Mouse (Mus musculus) intestine, embryonic 16.5 days (tissue): ENCODE data around the gene Trim7. TPM values are rescaled to one million over a fixed set of nuclear protein-coding genes. Genes with fewer than 3 reads are reported as not detected.
"Not testable (repeated sequence)": the region's sequence is repeated elsewhere in the genome, so short reads cannot be mapped to it uniquely, and the experiment has no call there.

Source experiments
- ATAC-seq: fragments of 200-750 bp; cut with Nextera tagmentation; 2 replicates; pipeline ENCODE4 v1.8.0; 2017; ENCODE audit warnings: moderate TSS enrichment, moderate library complexity
- H3K27ac ChIP-seq: fragments of 300-500 bp; sonication (generic); 2 replicates; pipeline ENCODE4 v1.5.1; 2014; ENCODE audit warnings: mild to moderate bottlenecking, low read length
- H3K27me3 ChIP-seq: fragments of 300-500 bp; sonication (generic); replicated peaks from 2 replicates; pipeline ENCODE4 v1.6.1; 2014; ENCODE audit warnings: low read length, control low read depth, mixed read lengths; ENCODE audit not compliant: control insufficient read depth, insufficient read depth
- H3K36me3 ChIP-seq: fragments of 300-500 bp; sonication (generic); 2 replicates; pipeline ENCODE4 v1.6.1; 2014; ENCODE audit warnings: low read length, control low read depth; ENCODE audit not compliant: control insufficient read depth, insufficient read depth
- H3K4me1 ChIP-seq: fragments of 300-500 bp; sonication (generic); 2 replicates; pipeline ENCODE4 v1.6.1; 2014; ENCODE audit warnings: low read length, control low read depth, mixed read lengths; ENCODE audit not compliant: control insufficient read depth, insufficient read depth
- H3K4me2 ChIP-seq: fragments of 300-500 bp; sonication (generic); 2 replicates; pipeline ENCODE4 v1.6.1; 2014; ENCODE audit warnings: low read depth, low read length, control low read depth
- H3K4me3 ChIP-seq: fragments of 300-500 bp; sonication (generic); 2 replicates; pipeline ENCODE4 v1.5.1; 2014; ENCODE audit warnings: mild to moderate bottlenecking, low read length
- H3K9ac ChIP-seq: fragments of 300-500 bp; sonication (generic); 2 replicates; pipeline ENCODE4 v1.6.1; 2014; ENCODE audit warnings: low read depth, low read length
- H3K9me3 ChIP-seq: fragments of 300-500 bp; sonication (generic); 2 replicates; pipeline ENCODE4 v1.6.1; 2016; ENCODE audit warnings: low read length, control low read depth; ENCODE audit not compliant: control insufficient read depth
- WGBS: fragments of 180-500 bp; shearing (Covaris S2); extraction: QIAGEN DNeasy Blood & Tissue Kit; methylation state at CpG from one replicate; pipeline ENCODE4 v1.1.7; 2014; 5-methylcytosine and 5-hydroxymethylcytosine counted together
- polyA plus RNA-seq: library from polyadenylated mRNA; unstranded; fragments of >200 nt; fragmentation: Nextera tagmentation; extraction: Ambion mirVana; gene quantifications from 2 replicates; pipeline ENCODE4 v1.2.1, GENCODE M21; 2015

The Trim7 gene
- polyA plus RNA-seq, 1 experiment from 2014 or later, result 1.2 TPM

- peak within 1 kb of the TSS; percentile 79 for H3K4me2 ChIP-seq
- peaks cover 19% of the 10 kb centered on the region for H3K4me1 ChIP-seq
- H3K9ac ChIP-seq, result peak within 1 kb of the TSS; percentile 70
- H3K27me3 ChIP-seq, result no peaks in the 10 kb centered on the region
- H3K27ac ChIP-seq, result peak within 1 kb of the TSS; percentile 88
- H3K36me3 ChIP-seq, result peaks cover 6% of the 10 kb centered on the region
- WGBS, result under 1% methylated on average over 19 of the region's 19 CpGs
- ATAC-seq, result peak; percentile 22
- no peaks in the 10 kb centered on the region for H3K9me3 ChIP-seq
- peak within 1 kb of the TSS; percentile 47 for H3K4me3 ChIP-seq
These were observed 45.3 kb downstream of the Trim7 start, which contains the start of gene Irgm1 for GRCm38 (mm10) chr11:48871201-48871772. Gene Irgm1, minus strand, starts transcription at chr11:48871683.

DNA sequence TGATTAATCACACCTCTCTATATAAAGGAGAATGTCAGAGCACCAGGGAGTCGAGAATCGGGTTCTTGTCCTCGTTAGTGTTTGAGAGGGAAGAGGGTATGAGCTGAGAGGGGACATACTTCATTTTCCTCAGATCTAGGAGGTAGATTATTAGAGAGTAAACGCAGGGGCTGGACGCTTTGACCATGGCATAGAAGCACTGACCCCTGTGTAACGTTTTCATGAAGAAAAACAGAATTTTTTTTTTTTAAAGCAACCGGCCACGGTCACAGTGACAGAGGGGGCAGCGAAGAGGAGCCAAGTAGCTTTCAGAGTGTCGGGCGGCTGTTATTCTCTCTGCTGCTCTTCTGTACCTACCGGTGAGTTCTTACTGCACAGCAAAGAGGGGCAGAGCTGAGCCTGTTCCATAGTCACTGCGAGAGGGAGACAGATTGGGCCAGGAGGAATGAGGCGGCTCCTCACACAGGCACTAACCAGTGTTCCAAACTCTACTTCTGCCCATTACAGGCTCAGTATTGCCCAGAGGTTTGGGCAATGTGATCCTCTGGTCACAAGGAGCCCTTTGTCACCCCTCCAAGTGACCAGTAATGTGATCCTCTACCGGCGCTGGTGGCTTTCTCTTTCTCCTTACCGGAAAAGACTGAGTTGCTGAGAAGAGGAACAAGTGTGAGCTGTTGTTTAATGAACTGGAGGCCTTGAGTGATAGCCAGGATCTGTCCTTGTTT is 46.0 kb downstream of the Trim7 start:
- Histone ChIP-seq H3K9ac (peak overlapping the region; percentile 70), H3K9me3 (no peaks in the 10 kb centered on the region), H3K36me3 (no peaks in the 10 kb centered on the region), H3K27ac (peak overlapping the region; percentile 88), H3K4me3 (peak overlapping the region; percentile 47), H3K4me2 (peak overlapping the region; percentile 79), H3K4me1 (peaks cover 19% of the 10 kb centered on the region), H3K27me3 (no peaks in the 10 kb centered on the region)
- 11% methylated on average over 17 of the region's 17 CpGs for WGBS
- no peak for ATAC-seq

GRCm38 (mm10) chr11:48872695-48873300 is 46.9 kb downstream of the Trim7 start:
- peaks cover 19% of the 10 kb centered on the region for H3K4me1 ChIP-seq
- peak overlapping the region; percentile 79 for H3K4me2 ChIP-seq
- H3K27ac ChIP-seq, result peak overlapping the region; percentile 88
- H3K27me3 ChIP-seq, result no peaks in the 10 kb centered on the region
- ATAC-seq, result peak; percentile 47
- peak overlapping the region; percentile 2; the same call in 1 of the 2 replicates for H3K4me3 ChIP-seq
- H3K9ac ChIP-seq, result peak overlapping the region; percentile 70; the same call in 1 of the 2 replicates
- no peaks in the 10 kb centered on the region for H3K36me3 ChIP-seq
- WGBS, result 54% methylated on average over 7 of the region's 7 CpGs
- H3K9me3 ChIP-seq, result no peaks in the 10 kb centered on the region

DNA sequence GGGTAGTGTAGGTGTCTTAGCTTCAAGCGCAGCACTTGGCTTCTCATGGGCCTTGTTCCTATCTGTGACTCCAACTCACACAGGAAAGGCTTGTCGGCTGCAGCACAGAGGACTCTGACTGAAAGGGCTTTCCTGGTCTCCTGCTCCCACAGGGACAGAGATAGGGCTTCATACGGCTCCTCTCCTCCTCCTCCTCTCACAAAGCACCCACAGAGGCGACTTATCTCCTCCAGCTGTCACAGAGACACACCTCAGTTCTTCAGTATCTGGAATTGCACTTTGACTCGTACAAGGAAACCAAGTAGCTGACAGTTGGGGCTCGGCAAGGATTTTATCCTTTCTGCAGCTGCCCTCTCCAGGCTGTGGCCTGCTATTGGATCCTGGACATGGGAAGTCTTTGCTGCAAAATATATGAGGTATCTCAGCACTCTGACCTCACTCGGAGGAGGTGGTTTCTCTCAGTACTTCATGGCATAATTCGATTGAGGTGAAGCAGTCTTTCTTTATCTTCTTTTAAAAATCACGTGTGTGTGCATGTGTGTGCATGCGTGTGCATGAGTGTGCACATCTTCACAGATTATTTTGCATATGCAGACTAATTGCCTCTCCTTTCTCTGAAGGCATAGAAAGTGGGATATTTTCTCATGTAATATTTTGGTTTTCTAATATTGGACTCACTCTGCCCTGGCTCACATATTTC is 47.8 kb downstream of the Trim7 start:
- H3K4me2 ChIP-seq, result peak overlapping the region; percentile 79

DNA sequence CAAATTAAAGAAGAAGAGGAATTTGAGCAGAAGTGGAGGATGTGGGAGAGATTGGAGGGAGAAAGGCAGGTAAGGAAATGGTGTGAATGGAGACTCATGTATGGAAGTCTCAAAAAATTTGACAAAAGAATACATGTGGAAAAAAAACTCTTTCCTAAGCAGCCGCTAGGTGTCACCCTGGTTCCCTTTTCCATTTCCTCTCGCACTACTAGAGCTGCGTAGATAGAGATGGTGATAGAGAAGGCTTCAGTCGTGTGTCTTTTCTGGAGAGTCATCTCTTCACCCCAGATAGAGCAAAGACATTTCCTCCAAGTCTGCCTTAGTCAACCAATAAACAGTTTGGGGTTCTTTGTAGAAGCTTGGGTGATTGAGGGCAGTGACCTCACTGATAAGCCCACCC is 48.5 kb downstream of the Trim7 start:
- no peak overlapping the region for H3K9ac ChIP-seq
- no peak overlapping the region for H3K4me2 ChIP-seq
- no peak overlapping the region; the same call in 1 of the 2 replicates for H3K27ac ChIP-seq
- no peaks in the 10 kb centered on the region for H3K9me3 ChIP-seq
- no peak for ATAC-seq
- WGBS, result 0% methylated on average over 4 of the region's 4 CpGs
- H3K27me3 ChIP-seq, result no peaks in the 10 kb centered on the region
- no peaks in the 10 kb centered on the region for H3K36me3 ChIP-seq
- no peak overlapping the region for H3K4me3 ChIP-seq
- peaks cover 15% of the 10 kb centered on the region for H3K4me1 ChIP-seq

More for the DNA sequence above, 47.8 kb downstream of the Trim7 start:
- Histone ChIP-seq H3K9ac (peak overlapping the region; percentile 14; the same call in 1 of the 2 replicates), H3K9me3 (no peaks in the 10 kb centered on the region), H3K4me3 (0 out of 2 replicates have a peak overlapping the region, but pooled peaks have one; percentile 2), H3K36me3 (no peaks in the 10 kb centered on the region), H3K27me3 (no peaks in the 10 kb centered on the region), H3K27ac (peak overlapping the region; percentile 88), H3K4me1 (peaks cover 19% of the 10 kb centered on the region)
- peak; percentile 75 for ATAC-seq
- 46% methylated on average over 10 of the region's 10 CpGs for WGBS

GRCm38 (mm10) chr11:48875343-48875837 is 49.5 kb downstream of the Trim7 start:
- H3K4me3 ChIP-seq, H3K4me1 ChIP-seq, H3K9ac ChIP-seq, H3K4me2 ChIP-seq, H3K36me3 ChIP-seq, H3K9me3 ChIP-seq, ATAC-seq, H3K27ac ChIP-seq, H3K27me3 ChIP-seq: not testable (repeated sequence)
- 83% methylated on average over 1 of the region's 1 CpGs for WGBS

DNA sequence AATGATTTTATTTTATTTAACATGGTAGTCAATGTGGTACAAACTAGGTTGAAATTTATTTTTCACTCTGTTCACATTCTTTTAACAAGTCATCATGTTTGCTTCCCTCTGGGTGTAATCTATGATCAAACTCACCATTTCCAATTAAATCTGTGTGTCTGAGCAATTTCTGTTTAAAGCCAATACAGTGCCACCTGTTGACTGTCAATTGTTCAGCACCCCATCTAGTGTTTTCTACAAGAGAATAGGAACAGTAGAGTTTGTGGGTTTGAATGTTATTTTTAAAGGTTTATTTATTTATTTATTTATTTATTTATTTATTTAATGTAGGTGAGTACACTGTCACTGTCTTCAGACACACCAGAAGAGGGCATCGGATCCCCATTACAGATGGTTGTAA is 50.7 kb downstream of the Trim7 start:
- Histone ChIP-seq H3K4me2 (no peak overlapping the region), H3K27me3 (no peaks in the 10 kb centered on the region), H3K9ac (no peak overlapping the region), H3K36me3 (no peaks in the 10 kb centered on the region), H3K4me1 (peaks cover 7% of the 10 kb centered on the region), H3K4me3 (no peak overlapping the region), H3K27ac (no peak overlapping the region), H3K9me3 (no peaks in the 10 kb centered on the region)
- 86% methylated on average over 1 of the region's 1 CpGs for WGBS
- ATAC-seq, result no peak

- Histone ChIP-seq H3K4me1 (no peaks in the 10 kb centered on the region), H3K27me3 (no peaks in the 10 kb centered on the region), H3K9ac (no peak overlapping the region), H3K36me3 (no peaks in the 10 kb centered on the region), H3K4me3 (no peak overlapping the region), H3K9me3 (no peaks in the 10 kb centered on the region), H3K27ac (no peak overlapping the region), H3K4me2 (no peak overlapping the region)
- WGBS, result 65% methylated on average over 2 of the region's 2 CpGs
- ATAC-seq, result no peak
These were observed 73.0 kb downstream of the Trim7 start for GRCm38 (mm10) chr11:48898812-48899431.
